Mouse (Mus musculus) stomach, embryonic 16.5 days (tissue): ENCODE measurements at regions not wholly inside any gene's neighbourhood (a gene's known extent, or its start where the extent isn't known, plus 50 kb on each side); places are given as distances from the start of the nearest gene placed in this dataset.

Source experiments
- ATAC-seq: fragments of 200-750 bp; cut with Nextera tagmentation; 2 replicates; pipeline ENCODE4 v1.8.0; 2017; ENCODE audit warnings: moderate number of reproducible peaks, moderate TSS enrichment; ENCODE audit not compliant: insufficient read depth, low FRiP score
- H3K27ac ChIP-seq: fragments of 300-500 bp; sonication (generic); 2 replicates; pipeline ENCODE4 v1.5.1; 2014; ENCODE audit warnings: low read length
- H3K27me3 ChIP-seq: fragments of 300-500 bp; sonication (generic); 2 replicates; pipeline ENCODE4 v1.6.1; 2014; ENCODE audit warnings: low read length, control low read depth, mixed read lengths; ENCODE audit not compliant: control insufficient read depth, insufficient read depth
- H3K36me3 ChIP-seq: fragments of 300-500 bp; sonication (generic); 2 replicates; pipeline ENCODE4 v1.6.1; 2014; ENCODE audit warnings: low read length; ENCODE audit not compliant: control insufficient read depth, insufficient read depth
- H3K4me1 ChIP-seq: fragments of 300-500 bp; sonication (generic); 2 replicates; pipeline ENCODE4 v1.6.1; 2014; ENCODE audit warnings: low read length, control low read depth, mixed read lengths; ENCODE audit not compliant: control insufficient read depth, insufficient read depth
- H3K4me2 ChIP-seq: fragments of 300-500 bp; sonication (generic); 2 replicates; pipeline ENCODE4 v1.6.1; 2014; ENCODE audit warnings: low read depth, low read length, mixed read lengths
- H3K4me3 ChIP-seq: fragments of 300-500 bp; sonication (generic); replicated peaks from 2 replicates; pipeline ENCODE4 v1.5.1; 2014; ENCODE audit warnings: mild to moderate bottlenecking, low read length
- H3K9ac ChIP-seq: fragments of 300-500 bp; sonication (generic); 2 replicates; pipeline ENCODE4 v1.6.1; 2014; ENCODE audit warnings: low read length
- H3K9me3 ChIP-seq: fragments of 300-500 bp; sonication (generic); replicated peaks from 2 replicates; pipeline ENCODE4 v1.6.1; 2016; ENCODE audit warnings: low read length, control low read depth; ENCODE audit not compliant: control insufficient read depth
- WGBS: fragments of 180-500 bp; shearing (Covaris S2); extraction: QIAGEN DNeasy Blood & Tissue Kit; methylation state at CpG from one replicate; pipeline ENCODE4 v1.1.7; 2014; 5-methylcytosine and 5-hydroxymethylcytosine counted together

- Histone ChIP-seq H3K4me1 (no peaks in the 10 kb centered on the region; the same call in 1 of the 2 replicates), H3K9me3 (no peaks in the 10 kb centered on the region), H3K36me3 (no peaks in the 10 kb centered on the region), H3K4me3 (no peak overlapping the region), H3K27me3 (no peaks in the 10 kb centered on the region), H3K27ac (no peak overlapping the region), H3K4me2 (no peak overlapping the region), H3K9ac (no peak overlapping the region)
- 74% methylated on average over 2 of the region's 2 CpGs for WGBS
- no peak for ATAC-seq
Measured at GRCm38 (mm10) chr6:54765715-54766114, 51.0 kb upstream of the Znrf2 start.

- Histone ChIP-seq H3K4me1 (no peaks in the 10 kb centered on the region; the same call in 1 of the 2 replicates), H3K9ac (no peak overlapping the region), H3K9me3 (no peaks in the 10 kb centered on the region), H3K27ac (no peak overlapping the region), H3K4me2 (no peak overlapping the region), H3K4me3 (no peak overlapping the region), H3K36me3 (no peaks in the 10 kb centered on the region), H3K27me3 (no peaks in the 10 kb centered on the region)
- ATAC-seq, result no peak
- WGBS, result 76% methylated on average over 5 of the region's 5 CpGs
Measured at GRCm38 (mm10) chr6:54766485-54767112, 50.1 kb upstream of the Znrf2 start.
